Mouse (Mus musculus): Measurements from ENCODE around the gene Cyp2w1. TPM values are rescaled to one million over a fixed set of nuclear protein-coding genes. Genes with fewer than 3 reads are reported as not detected.
"Not testable (repeated sequence)": the region's sequence is repeated elsewhere in the genome, so short reads cannot be mapped to it uniquely, and the experiment has no call there.

Cyp2w1 gene
- total RNA-seq, 2 experiments from 2014 or later: not detected

DNA sequence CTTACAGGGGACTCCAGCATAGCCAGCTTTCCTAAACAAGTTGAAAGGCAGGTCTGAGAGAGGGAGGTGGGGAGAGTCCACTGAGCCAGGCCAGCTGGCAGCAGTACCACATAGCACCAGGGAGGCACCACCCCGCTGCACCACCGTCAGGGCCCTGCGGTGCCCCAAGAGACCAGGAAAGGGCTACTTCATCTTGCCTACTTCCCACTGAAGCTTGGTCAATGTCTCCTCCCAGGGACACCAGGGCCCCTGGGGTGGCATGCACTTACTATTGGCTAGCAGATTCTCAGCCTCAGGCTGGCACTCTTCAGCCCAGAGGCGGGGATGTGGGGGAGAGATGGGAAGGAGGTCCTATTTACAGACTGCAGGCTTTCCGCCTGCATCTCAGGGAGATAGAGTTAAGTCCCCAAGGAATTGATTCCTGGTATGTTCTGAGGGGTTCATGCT lies 28.3 kb upstream of the Cyp2w1 start:
- DNase-seq (ENCODE audit: low spot score in 2 of 2): peak in 1 of 2 experiments; percentile 26
- H3K27ac ChIP-seq: peak overlapping the region; percentile 98
- peak overlapping the region; percentile 59 for H3K4me3 ChIP-seq
- peak; percentile 45 for TF ChIP-seq CTCF (conservative IDR thresholded peaks at IDR 0.05)

DNA sequence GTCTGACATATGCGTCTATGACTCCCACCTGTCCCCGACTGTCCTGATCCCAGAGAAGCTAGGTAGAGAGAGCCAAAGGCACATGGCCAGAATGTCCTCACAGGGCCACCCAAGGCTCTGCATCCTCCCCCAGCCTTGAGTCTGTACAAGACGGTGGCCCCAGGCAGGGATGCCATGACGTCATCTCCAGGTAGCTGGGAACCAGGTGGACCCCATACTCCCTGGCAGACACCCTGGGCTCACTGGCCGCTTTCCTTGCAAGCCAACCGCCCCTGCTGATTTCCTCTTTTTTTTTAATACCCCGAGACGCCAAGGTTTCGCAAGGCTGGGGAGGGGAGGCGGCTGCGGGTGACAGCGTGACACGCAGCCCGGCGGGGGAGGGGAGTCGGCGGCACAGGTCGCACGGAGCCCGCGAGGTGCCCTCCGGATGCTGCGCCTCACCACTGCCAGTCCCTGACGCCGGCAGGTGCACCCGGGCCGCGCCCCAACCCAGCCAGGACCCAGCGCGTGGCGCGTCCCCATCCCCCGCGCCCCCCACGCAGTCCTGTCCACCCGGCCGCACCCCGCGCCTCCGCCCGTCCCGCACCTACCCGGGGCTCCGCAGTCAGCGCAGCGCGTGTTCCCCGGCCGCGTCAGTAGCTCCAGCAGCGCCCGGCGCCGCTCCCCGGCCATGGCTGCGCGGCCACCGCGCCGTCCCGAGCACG lies 27.6 kb upstream of the Cyp2w1 start:
- DNase-seq (ENCODE audit: low spot score in 2 of 2): peak; percentile 34 to 42
- Histone ChIP-seq H3K4me3 (peak overlapping the region; percentile 59), H3K27ac (peak overlapping the region; percentile 98)
- TF ChIP-seq CTCF (conservative IDR thresholded peaks at IDR 0.05): no peak

- peak within 1 kb of the TSS; percentile 98 for H3K27ac ChIP-seq
- H3K4me3 ChIP-seq: peak within 1 kb of the TSS; percentile 59
- peak; percentile 52 to 72 for DNase-seq (ENCODE audit: low spot score in 2 of 2)
- peak; percentile 73 for TF ChIP-seq CTCF (conservative IDR thresholded peaks at IDR 0.05)
Measured at GRCm38 (mm10) chr5:139325395-139325966, 26.9 kb upstream of the Cyp2w1 start, which contains the start of gene Adap1. TSS of gene Adap1 (minus strand) at chr5:139325622.

- no peak for DNase-seq (ENCODE audit: low spot score in 2 of 2)
- Histone ChIP-seq H3K27ac (peak overlapping the region; percentile 53; the same call in 1 of the 2 replicates), H3K4me3 (no peak overlapping the region)
- TF ChIP-seq CTCF (conservative IDR thresholded peaks at IDR 0.05): no peak
Measured at GRCm38 (mm10) chr5:139326111-139326696, 26.2 kb upstream of the Cyp2w1 start.

DNA sequence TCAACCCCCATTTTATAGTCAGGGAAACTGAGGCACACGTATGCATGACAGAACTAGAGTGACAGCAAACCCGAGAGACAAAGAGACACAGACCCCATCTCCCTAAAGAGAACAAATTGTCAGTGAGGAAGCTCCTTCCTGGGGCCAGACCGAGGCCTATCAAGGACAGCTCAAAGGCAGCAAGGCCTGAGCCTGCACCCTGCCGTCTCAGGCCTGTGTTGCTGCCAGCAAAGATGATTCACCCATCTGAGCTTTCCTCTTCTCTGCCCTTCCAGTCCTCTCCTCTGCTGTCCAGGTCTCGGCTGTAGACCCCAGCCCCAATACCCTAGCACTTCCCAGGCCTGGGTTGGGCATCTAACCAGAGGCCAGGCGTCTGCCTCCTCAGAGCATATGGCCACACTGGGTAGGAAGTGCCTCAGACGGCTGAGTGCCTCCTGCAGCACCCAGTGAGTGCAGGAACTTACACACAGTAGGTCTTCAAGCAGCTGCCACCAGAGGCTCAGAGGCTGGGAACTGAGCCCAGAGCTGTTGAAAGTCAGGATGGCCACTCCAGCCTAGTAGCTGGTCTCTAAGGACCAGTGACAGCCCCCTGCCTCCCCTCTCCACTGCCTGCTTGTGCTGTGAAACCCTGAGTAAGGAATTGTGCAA lies 25.3 kb upstream of the Cyp2w1 start:
- no peak for DNase-seq (ENCODE audit: low spot score in 2 of 2)
- TF ChIP-seq CTCF (conservative IDR thresholded peaks at IDR 0.05): no peak
- no peak overlapping the region for H3K27ac ChIP-seq
- H3K4me3 ChIP-seq: no peak overlapping the region

DNA sequence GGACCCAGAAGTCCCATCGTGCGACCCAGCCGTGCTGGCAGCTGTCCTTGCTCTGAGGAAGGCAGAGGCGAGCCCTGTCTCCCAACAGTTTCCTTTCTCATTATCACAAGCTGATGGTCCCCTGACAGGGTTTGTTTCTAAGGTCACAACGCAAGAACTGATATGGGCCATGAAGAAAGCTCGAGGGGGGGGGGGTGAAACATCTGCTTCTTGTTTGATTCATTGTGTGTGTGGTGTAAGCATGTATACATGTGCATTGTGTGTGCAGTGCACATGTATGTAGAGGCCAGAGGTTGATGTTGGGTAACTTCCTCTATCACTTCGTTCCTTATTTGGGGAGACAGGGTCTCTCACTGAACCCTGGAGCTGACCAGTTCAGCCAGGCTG lies 24.8 kb upstream of the Cyp2w1 start:
- H3K4me3 ChIP-seq: no peak overlapping the region
- no peak for DNase-seq (ENCODE audit: low spot score in 2 of 2)
- no peak for TF ChIP-seq CTCF (conservative IDR thresholded peaks at IDR 0.05)
- H3K27ac ChIP-seq: no peak overlapping the region

GRCm38 (mm10) chr5:139330766-139331165 lies 21.7 kb upstream of the Cyp2w1 start:
- Histone ChIP-seq H3K4me3 (no peak overlapping the region), H3K27ac (peak overlapping the region; percentile 69)
- DNase-seq (ENCODE audit: low spot score in 2 of 2): no peak
- TF ChIP-seq CTCF (conservative IDR thresholded peaks at IDR 0.05): no peak

- peak; percentile 96 for TF ChIP-seq CTCF (conservative IDR thresholded peaks at IDR 0.05)
- Histone ChIP-seq H3K4me3 (no peak overlapping the region), H3K27ac (peak overlapping the region; percentile 39; the same call in 1 of the 2 replicates)
Measured at GRCm38 (mm10) chr5:139331742-139332141, 20.7 kb upstream of the Cyp2w1 start.

GRCm38 (mm10) chr5:139332590-139333272 lies 19.7 kb upstream of the Cyp2w1 start:
- no peak overlapping the region for H3K27ac ChIP-seq
- H3K4me3 ChIP-seq: no peak overlapping the region
- TF ChIP-seq CTCF (conservative IDR thresholded peaks at IDR 0.05): no peak
- no peak for DNase-seq (ENCODE audit: low spot score in 2 of 2)

More at GRCm38 (mm10) chr5:139331742-139332141, 20.7 kb upstream of the Cyp2w1 start:
- DNase-seq (ENCODE audit: low spot score in 2 of 2): peak; percentile 63 to 81

DNA sequence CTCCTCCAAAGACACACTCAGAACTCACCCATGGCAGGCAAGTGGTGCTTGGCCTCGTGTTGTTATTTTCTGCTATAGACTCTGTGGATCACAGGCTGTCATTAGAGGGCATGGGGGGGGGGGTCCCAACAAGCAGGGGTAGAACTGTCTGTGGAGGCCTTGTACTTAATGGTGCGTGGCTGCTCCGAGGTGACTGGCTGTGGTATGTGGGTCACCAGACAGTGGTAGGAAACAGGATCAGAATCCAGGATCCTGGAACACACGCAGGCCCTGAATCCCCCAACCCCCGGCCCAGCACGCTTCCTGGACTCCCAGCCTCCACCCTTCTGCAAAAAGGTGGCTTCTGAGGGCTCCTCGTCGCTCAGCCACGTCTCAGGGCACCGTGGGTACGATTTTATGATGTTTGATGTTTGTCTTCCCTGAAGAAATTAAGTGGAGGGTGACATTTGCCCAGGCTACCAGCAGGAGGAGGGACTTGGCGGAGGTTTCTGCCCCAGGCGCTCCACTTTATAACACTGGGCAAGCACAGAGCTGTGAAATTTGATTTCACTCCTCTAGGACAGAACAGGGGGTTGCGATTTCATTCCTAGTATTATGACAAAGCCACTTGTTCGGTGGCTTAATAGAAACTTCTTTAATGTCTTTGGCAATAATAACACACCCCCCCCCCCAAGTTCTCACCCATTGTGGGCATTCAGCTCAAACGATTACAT lies 19.0 kb upstream of the Cyp2w1 start:
- H3K27ac ChIP-seq: no peak overlapping the region
- DNase-seq (ENCODE audit: low spot score in 2 of 2): no peak
- H3K4me3 ChIP-seq: no peak overlapping the region
- peak; percentile 42 for TF ChIP-seq CTCF (conservative IDR thresholded peaks at IDR 0.05)

- not testable (repeated sequence) for H3K4me3 ChIP-seq; DNase-seq (ENCODE audit: low spot score in 2 of 2); H3K27ac ChIP-seq
- peak; percentile 54 for TF ChIP-seq CTCF (conservative IDR thresholded peaks at IDR 0.05)
Measured at GRCm38 (mm10) chr5:139334394-139334793, 18.0 kb upstream of the Cyp2w1 start.

DNA sequence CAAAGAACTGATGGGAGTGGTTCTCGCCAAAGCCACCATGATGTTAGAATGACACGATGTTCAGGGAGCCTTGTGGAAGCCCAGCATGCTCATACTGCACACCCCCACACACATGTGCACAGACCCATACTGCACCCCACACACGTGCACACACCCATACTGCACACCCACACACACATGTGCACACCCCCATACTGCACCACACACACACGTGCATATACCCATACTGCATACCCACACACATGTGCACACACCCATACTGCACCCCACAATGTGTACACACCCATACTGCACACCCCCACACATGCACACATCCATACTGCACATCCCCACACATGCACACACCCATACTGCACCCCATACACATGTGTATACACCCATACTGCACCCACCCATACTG lies 16.8 kb upstream of the Cyp2w1 start:
- Histone ChIP-seq H3K4me3 (no peak overlapping the region), H3K27ac (no peak overlapping the region)
- no peak for TF ChIP-seq CTCF (conservative IDR thresholded peaks at IDR 0.05)
- no peak for DNase-seq (ENCODE audit: low spot score in 2 of 2)
